Comparison of ENCODE assay signal across 8 mouse cellular contexts in genomic region chr9:72530824-72531223, GRCm38 (mm10). TPM values are rescaled to one million over a fixed set of nuclear protein-coding genes. Genes with fewer than 3 reads are reported as not detected.
DNase-seq lines count a peak whose midpoint lies in the region; ATAC-seq and TF ChIP-seq lines count a peak whose summit lies in the region.

No protein-coding gene starts in this region.

- H3K79me2 ChIP-seq in CH12.LX (replicated peaks; ENCODE audit: control insufficient read depth, extremely low read depth, insufficient read depth, poor library complexity, severe bottlenecking): peaks cover 17% of the 10 kb centered on the region

- DNase-seq in cerebellum, adult 11 months: peak; percentile 11
- no peak for DNase-seq in cerebellum, postnatal 14 days
- DNase-seq in CH12.LX (ENCODE audit: extremely low read depth): peak; percentile 39
- DNase-seq in forebrain, embryonic 11.5 days (ENCODE audit: low spot score): no peak

- WGBS in forebrain, embryonic 11.5 days: 38% methylated on average over 4 of the region's 4 CpGs
- 42% methylated on average over 4 of the region's 4 CpGs for WGBS in hindbrain, embryonic 12.5 days
- 25% methylated on average over 4 of the region's 4 CpGs for WGBS in limb, embryonic 13.5 days
- WGBS in neural tube, embryonic 14.5 days: 21% methylated on average over 4 of the region's 4 CpGs

- H3K36me3 ChIP-seq in CH12.LX (replicated peaks in 1 of 2; ENCODE audit: control insufficient read depth in 1 of 2, insufficient read depth in 1 of 2, low read length in 1 of 2): peaks cover 0 to 7% of the 10 kb centered on the region in 2 experiments
- H3K36me3 ChIP-seq in forebrain, embryonic 11.5 days (ENCODE audit: control insufficient read depth, insufficient read depth, low read length): no peaks in the 10 kb centered on the region
- H3K36me3 ChIP-seq in hindbrain, embryonic 12.5 days: no peaks in the 10 kb centered on the region
- H3K36me3 ChIP-seq in limb, embryonic 13.5 days: no peaks in the 10 kb centered on the region
- H3K36me3 ChIP-seq in neural tube, embryonic 14.5 days (ENCODE audit: control insufficient read depth, insufficient read depth, low read length): no peaks in the 10 kb centered on the region

- H3K27ac ChIP-seq in CH12.LX (ENCODE audit: insufficient read depth, low read depth): peak overlapping the region; percentile 99
- H3K27ac ChIP-seq in forebrain, embryonic 11.5 days (ENCODE audit: low read depth, low read length): peak overlapping the region; percentile 99
- peak overlapping the region; percentile 100 for H3K27ac ChIP-seq in hindbrain, embryonic 12.5 days
- peak overlapping the region; percentile 99 for H3K27ac ChIP-seq in limb, embryonic 13.5 days
- H3K27ac ChIP-seq in neural tube, embryonic 14.5 days (ENCODE audit: low read depth, low read length): peak overlapping the region; percentile 100

- in situ Hi-C loops in CH12.LX (cut with MboI; ENCODE audit: low pct_ligation_motif_present, low pct_unique_long_range_greater_than_20kb, low sequenced_read_pairs): no loop called here

- H3K27me3 ChIP-seq in CH12.LX (replicated peaks): no peaks in the 10 kb centered on the region
- no peaks in the 10 kb centered on the region for H3K27me3 ChIP-seq in forebrain, embryonic 11.5 days (ENCODE audit: control insufficient read depth, insufficient read depth, low read length)
- H3K27me3 ChIP-seq in hindbrain, embryonic 12.5 days: no peaks in the 10 kb centered on the region
- no peaks in the 10 kb centered on the region for H3K27me3 ChIP-seq in limb, embryonic 13.5 days
- no peaks in the 10 kb centered on the region for H3K27me3 ChIP-seq in neural tube, embryonic 14.5 days (ENCODE audit: control insufficient read depth, insufficient read depth, low read length)

- dilution Hi-C loops in CH12.LX (cut with MboI; ENCODE audit: extremely low pct_ligation_motif_present, extremely low pct_unique_long_range_greater_than_20kb, low sequenced_read_pairs): no loop called here

- no peak for TF ChIP-seq RAD21 in CH12.LX (IDR thresholded peaks at IDR 0.05; ENCODE audit: low read depth, low read length)

- peaks cover 0 to 36% of the 10 kb centered on the region in 2 experiments; a peak in 3 of 4 replicates for H3K4me1 ChIP-seq in CH12.LX (ENCODE audit: control insufficient read depth in 1 of 2, insufficient read depth in 2 of 2)
- H3K4me1 ChIP-seq in forebrain, embryonic 11.5 days (replicated peaks; ENCODE audit: control insufficient read depth, insufficient read depth, low read length): peaks cover 8% of the 10 kb centered on the region
- H3K4me1 ChIP-seq in hindbrain, embryonic 12.5 days: peaks cover 10% of the 10 kb centered on the region
- H3K4me1 ChIP-seq in limb, embryonic 13.5 days: peaks cover 22% of the 10 kb centered on the region
- peaks cover 16% of the 10 kb centered on the region for H3K4me1 ChIP-seq in neural tube, embryonic 14.5 days (ENCODE audit: control insufficient read depth, insufficient read depth, low read length)

- TF ChIP-seq EP300 in CH12.LX (IDR thresholded peaks at IDR 0.05; ENCODE audit: low read length): no peak

- TF ChIP-seq CTCF in CH12.LX (conservative IDR thresholded peaks at IDR 0.05 in 1 of 2, IDR thresholded peaks at IDR 0.05 in 1 of 2; ENCODE audit: low read depth in 2 of 2, low read length in 2 of 2): no peak

- H3K4me2 ChIP-seq in CH12.LX (ENCODE audit: insufficient read depth, low read depth, poor library complexity, severe bottlenecking): peak overlapping the region; percentile 68
- peak overlapping the region; percentile 70 for H3K4me2 ChIP-seq in forebrain, embryonic 11.5 days (ENCODE audit: low read depth, low read length, severe bottlenecking)
- H3K4me2 ChIP-seq in hindbrain, embryonic 12.5 days (replicated peaks): peak overlapping the region; percentile 70
- peak overlapping the region; percentile 73 for H3K4me2 ChIP-seq in limb, embryonic 13.5 days (replicated peaks)
- peak overlapping the region; percentile 53 for H3K4me2 ChIP-seq in neural tube, embryonic 14.5 days (ENCODE audit: low read depth, low read length)

- no peaks in the 10 kb centered on the region for H3K9me3 ChIP-seq in CH12.LX (replicated peaks; ENCODE audit: low read length)
- H3K9me3 ChIP-seq in forebrain, embryonic 11.5 days (ENCODE audit: control insufficient read depth, low read length): no peaks in the 10 kb centered on the region
- no peaks in the 10 kb centered on the region for H3K9me3 ChIP-seq in hindbrain, embryonic 12.5 days (replicated peaks)
- no peaks in the 10 kb centered on the region for H3K9me3 ChIP-seq in limb, embryonic 13.5 days
- no peaks in the 10 kb centered on the region for H3K9me3 ChIP-seq in neural tube, embryonic 14.5 days (ENCODE audit: control insufficient read depth, low read length)

- no peak for TF ChIP-seq POLR2A in CH12.LX (IDR thresholded peaks at IDR 0.05; ENCODE audit: low read depth, low read length)

- H3K4me3 ChIP-seq in CH12.LX (replicated peaks in 1 of 3; ENCODE audit: low read depth in 2 of 3, low read length in 2 of 3, poor library complexity in 1 of 3): peak overlapping the region; percentile 43 to 94 (median 90)
- peak overlapping the region; percentile 92 for H3K4me3 ChIP-seq in forebrain, embryonic 11.5 days (ENCODE audit: low read depth, low read length)
- H3K4me3 ChIP-seq in hindbrain, embryonic 12.5 days: peak overlapping the region; percentile 86
- peak overlapping the region; percentile 93 for H3K4me3 ChIP-seq in limb, embryonic 13.5 days
- H3K4me3 ChIP-seq in neural tube, embryonic 14.5 days (ENCODE audit: low read depth, low read length): peak overlapping the region; percentile 69

- ATAC-seq in forebrain, embryonic 11.5 days (replicated peaks; ENCODE audit: low FRiP score): peak; percentile 5; the same call in 1 of the 2 replicates
- peak; percentile 6 for ATAC-seq in hindbrain, embryonic 12.5 days (ENCODE audit: low FRiP score)
- ATAC-seq in limb, embryonic 13.5 days (ENCODE audit: low FRiP score, low read depth): no peak
- peak; percentile 2 for ATAC-seq in neural tube, embryonic 14.5 days (ENCODE audit: low read depth)
- no peak for ATAC-seq in cerebellum, adult (ENCODE audit: insufficient number of reproducible peaks, low FRiP score, low TSS enrichment)

- peak overlapping the region; percentile 94 for H3K9ac ChIP-seq in CH12.LX (ENCODE audit: insufficient read depth, low read depth)
- peak overlapping the region; percentile 98 for H3K9ac ChIP-seq in forebrain, embryonic 11.5 days (ENCODE audit: low read length)
- peak overlapping the region; percentile 59; the same call in 1 of the 2 replicates for H3K9ac ChIP-seq in hindbrain, embryonic 12.5 days
- H3K9ac ChIP-seq in limb, embryonic 13.5 days: peak overlapping the region; percentile 95; the same call in 1 of the 2 replicates
- H3K9ac ChIP-seq in neural tube, embryonic 14.5 days (replicated peaks; ENCODE audit: low read depth, low read length): peak overlapping the region; percentile 46; the same call in 1 of the 2 replicates

TF ChIP-seq in CH12.LX, 34 proteins besides CTCF, POLR2A, EP300 and RAD21:
- TF ChIP-seq MAFK (IDR thresholded peaks at IDR 0.05; ENCODE audit: insufficient replicate concordance, low read length) (no peak), PAX5 (IDR thresholded peaks at IDR 0.05; ENCODE audit: low read length) (no peak), JUN (IDR thresholded peaks at IDR 0.05; ENCODE audit: insufficient read depth, low read depth, low read length) (no peak), SMC3 (IDR thresholded peaks at IDR 0.05; ENCODE audit: low read depth, low read length) (no peak), CHD1 (IDR thresholded peaks at IDR 0.05; ENCODE audit: low read depth, low read length) (peak; percentile 21; the same call in 1 of the 2 replicates)

RNA-seq across cellular contexts. Expression of gene Rfx7, which starts 1.2 kb away (rescaled TPM):
- total RNA-seq in CH12.LX (2012; rRNA removed) (18.4 and 21.0 TPM in 2 replicates), CH12.LX (2014; rRNA removed) (27.3 and 30.0 TPM in 2 replicates)
- polyA plus RNA-seq in CH12.LX (2012; ENCODE audit: insufficient read length, low read depth): 42.2 and 49.9 TPM in 2 replicates
- polyA plus RNA-seq in forebrain, embryonic 11.5 days (2014; fragmentation: Nextera tagmentation; extraction: Ambion mirVana): 27.0 and 28.0 TPM in 2 replicates
- 21.3 and 21.7 TPM in 2 replicates for polyA plus RNA-seq in hindbrain, embryonic 12.5 days (2016; fragmentation: Nextera tagmentation; extraction: Ambion mirVana)
- polyA plus RNA-seq in limb, embryonic 13.5 days (2015; fragmentation: Nextera tagmentation; extraction: Ambion mirVana): 10.4 and 10.9 TPM in 2 replicates
- 27.5 and 29.9 TPM in 2 replicates for polyA plus RNA-seq in neural tube, embryonic 14.5 days (2014; fragmentation: Nextera tagmentation; extraction: Ambion mirVana)

RNA-seq across cellular contexts. Expression of gene Tex9, which starts 38.8 kb away (rescaled TPM):
- total RNA-seq in CH12.LX (2012; rRNA removed) (12.7 and 16.7 TPM in 2 replicates), CH12.LX (2014; rRNA removed) (12.1 and 17.0 TPM in 2 replicates)
- polyA plus RNA-seq in CH12.LX (2012; ENCODE audit: insufficient read length, low read depth): 27.4 and 29.2 TPM in 2 replicates
- 75.1 and 77.6 TPM in 2 replicates for polyA plus RNA-seq in forebrain, embryonic 11.5 days (2014; fragmentation: Nextera tagmentation; extraction: Ambion mirVana)
- 55.1 and 57.8 TPM in 2 replicates for polyA plus RNA-seq in hindbrain, embryonic 12.5 days (2016; fragmentation: Nextera tagmentation; extraction: Ambion mirVana)
- 36.3 and 43.1 TPM in 2 replicates for polyA plus RNA-seq in limb, embryonic 13.5 days (2015; fragmentation: Nextera tagmentation; extraction: Ambion mirVana)
- polyA plus RNA-seq in neural tube, embryonic 14.5 days (2014; fragmentation: Nextera tagmentation; extraction: Ambion mirVana): 26.8 and 32.2 TPM in 2 replicates

Comparison
In these comparisons a context has a peak if more than half of its experiments do, and no peak if none do; other contexts are left out.
1. DNase-seq: peak in cerebellum, adult 11 months (single experiment) and CH12.LX (single experiment); none in cerebellum, postnatal 14 days (0 of 2) and forebrain, embryonic 11.5 days (single experiment).
2. H3K9ac ChIP-seq: peak in every context shown above with its lines; median percentile 98 in forebrain, embryonic 11.5 days; 95 in limb, embryonic 13.5 days; 94 in CH12.LX; 59 in hindbrain, embryonic 12.5 days; 46 in neural tube, embryonic 14.5 days.
3. ATAC-seq: peak in forebrain, embryonic 11.5 days (single experiment), hindbrain, embryonic 12.5 days (single experiment) and neural tube, embryonic 14.5 days (single experiment); none in limb, embryonic 13.5 days (single experiment) and cerebellum, adult (single experiment).
4. Peak in every context shown above with its lines, with median percentiles within 50 percentile points of each other: H3K27ac ChIP-seq, H3K4me2 ChIP-seq and H3K4me3 ChIP-seq.